Mouse (Mus musculus) common myeloid progenitor, adult 5-6 weeks (primary cell): ENCODE data around the gene Pld4. TPM values are rescaled to one million over a fixed set of nuclear protein-coding genes. Genes with fewer than 3 reads are reported as not detected.
A peak's percentile ranks its signal among the peaks of the same experiment; 100 is the strongest.

Experiments used
- ATAC-seq: replicated peaks from 2 replicates; pipeline ENCODE4 v1.8.0; 2016; ENCODE audit warnings: low read depth, mild to moderate bottlenecking, moderate TSS enrichment, inconsistent platforms; ENCODE audit not compliant: poor library complexity, severe bottlenecking
- total RNA-seq: library from RNA; stranded (forward); fragments of 200-1000, 187-1606 nt; gene quantifications from 2 replicates; pipeline ENCODE4 v1.2.3, GENCODE M21; 2017

The Pld4 gene
- total RNA-seq, 1 experiment from 2014 or later = 4.6 TPM

DNA sequence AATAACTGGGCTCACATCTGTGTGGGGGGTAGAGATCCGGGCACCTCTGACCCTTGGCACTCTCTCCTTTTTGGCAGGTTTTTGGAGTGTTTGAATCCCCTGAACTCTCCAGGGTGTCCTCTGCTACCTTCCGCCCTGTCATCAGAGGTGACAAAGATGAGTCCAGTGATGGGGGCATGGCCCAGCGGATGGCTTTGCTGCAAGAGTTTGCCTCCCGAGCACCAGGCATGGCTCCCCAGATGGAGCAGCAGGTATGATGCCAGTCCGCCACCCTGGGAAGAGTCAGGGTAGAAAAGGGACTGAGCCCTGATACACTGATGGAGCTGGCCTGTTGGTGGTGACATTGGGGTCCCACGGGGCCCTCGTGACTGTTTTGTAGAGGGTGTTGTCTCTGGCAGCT, 23.4 kb upstream of the Pld4 start:
- ATAC-seq = no peak

DNA sequence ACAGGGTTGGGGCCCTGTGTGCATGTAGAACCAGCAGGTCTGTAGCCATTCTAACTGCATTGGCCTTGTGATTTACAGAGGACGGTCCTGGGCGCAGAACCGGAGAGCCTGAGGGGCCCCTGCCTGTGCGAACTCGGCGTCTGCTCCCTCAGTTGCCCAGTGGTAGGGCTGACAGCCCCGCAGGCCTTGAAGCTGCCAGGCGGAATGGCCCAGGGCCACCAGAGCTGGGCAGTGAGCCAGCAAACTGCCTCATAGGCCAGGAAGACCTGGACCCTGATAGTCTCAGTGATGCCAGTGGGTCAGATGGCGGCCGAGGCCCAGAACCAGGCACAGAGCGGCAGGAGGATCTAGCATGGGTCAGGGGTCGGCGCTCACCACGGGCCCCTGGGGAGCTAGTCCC, 22.7 kb upstream of the Pld4 start:
- ATAC-seq = no peak

- ATAC-seq = no peak
Measured at GRCm38 (mm10) chr12:112738281-112739022, 22.0 kb upstream of the Pld4 start.

DNA sequence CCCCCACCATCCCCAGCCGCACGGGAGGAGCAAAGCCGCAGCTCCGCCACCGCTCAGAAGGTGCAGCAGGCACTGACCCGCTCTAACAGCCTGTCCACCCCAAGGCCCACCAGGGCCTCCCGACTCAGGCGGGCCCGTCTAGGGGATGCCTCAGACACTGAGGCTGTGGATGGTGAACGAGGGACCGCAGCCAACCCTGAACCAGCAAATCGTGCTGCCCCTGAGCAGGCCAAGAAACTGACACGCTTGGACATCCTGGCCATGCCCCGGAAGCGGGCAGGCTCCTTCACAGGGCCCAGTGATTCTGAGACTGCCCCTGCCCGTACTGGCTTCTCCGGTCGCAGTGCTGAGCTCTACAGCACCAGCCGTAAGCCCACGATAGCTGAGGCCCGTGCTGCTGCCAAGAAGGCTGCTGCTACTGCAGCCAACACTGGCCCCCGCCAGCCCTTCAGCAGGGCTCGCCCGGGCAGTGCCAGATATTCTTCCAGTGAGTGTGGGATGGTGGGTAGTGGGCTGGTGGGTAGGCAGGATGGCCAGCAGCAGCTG, 21.4 kb upstream of the Pld4 start:
- ATAC-seq = no peak

GRCm38 (mm10) chr12:112742768-112743167, 17.7 kb upstream of the Pld4 start:
- no peak for ATAC-seq

DNA sequence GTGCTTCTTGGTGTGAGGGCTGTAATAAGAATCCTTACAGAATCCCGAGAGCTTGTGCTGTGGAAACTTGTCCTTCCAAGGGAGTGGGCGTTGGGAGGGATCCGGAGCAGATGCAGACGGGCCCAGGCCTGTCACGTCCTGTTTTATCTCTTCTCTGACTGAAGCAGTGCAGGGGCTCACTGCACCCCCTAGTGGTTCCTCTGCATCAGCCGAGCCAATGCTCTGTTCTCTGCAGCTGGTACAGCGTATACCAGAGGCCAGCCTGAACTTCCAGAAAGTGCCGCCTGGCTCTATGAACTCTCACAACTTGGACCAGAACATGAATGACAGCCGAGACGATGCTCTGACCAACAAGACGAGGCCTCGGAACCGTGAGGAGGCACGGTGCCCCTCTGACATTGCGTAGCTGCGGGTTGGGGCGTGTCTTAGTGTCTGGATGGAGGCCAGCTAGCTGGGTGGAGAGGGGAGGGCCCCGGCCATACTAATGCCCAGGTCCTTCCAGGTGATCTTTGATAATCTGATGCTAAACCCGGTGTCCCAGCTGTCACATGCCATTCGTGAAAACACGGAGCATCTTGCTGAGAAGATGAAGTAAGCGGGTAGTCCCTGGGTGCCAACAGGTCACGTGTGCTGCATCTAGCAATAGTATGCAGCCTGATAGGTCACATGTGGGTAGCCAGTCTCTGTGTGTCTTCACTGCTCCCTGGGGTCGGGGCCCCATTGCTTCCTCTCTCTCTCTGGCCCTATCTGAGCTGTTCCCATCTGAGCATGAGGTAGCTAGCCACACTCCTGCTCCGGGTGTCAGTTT, 17.1 kb upstream of the Pld4 start:
- ATAC-seq = peak; percentile 83

DNA sequence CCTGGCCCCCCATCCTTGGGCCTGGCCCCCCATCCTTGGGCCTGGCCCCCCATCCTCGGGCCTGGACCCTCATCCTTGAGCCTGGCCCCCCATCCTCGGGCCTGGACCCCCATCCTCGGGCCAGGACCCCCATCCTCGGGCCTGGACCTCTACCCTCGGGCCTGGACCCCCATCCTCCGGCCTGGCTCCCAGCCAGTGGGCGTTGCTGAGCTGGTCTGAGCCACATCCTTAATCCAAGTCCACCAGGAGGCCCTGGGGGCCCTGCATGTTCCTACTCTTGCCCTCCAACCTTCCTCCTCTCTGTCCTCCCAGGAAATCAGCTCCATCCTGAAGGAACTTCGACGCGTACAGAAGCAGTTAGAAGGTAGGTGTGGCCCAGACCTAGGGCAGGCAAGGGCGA, 16.2 kb upstream of the Pld4 start:
- ATAC-seq = no peak

DNA sequence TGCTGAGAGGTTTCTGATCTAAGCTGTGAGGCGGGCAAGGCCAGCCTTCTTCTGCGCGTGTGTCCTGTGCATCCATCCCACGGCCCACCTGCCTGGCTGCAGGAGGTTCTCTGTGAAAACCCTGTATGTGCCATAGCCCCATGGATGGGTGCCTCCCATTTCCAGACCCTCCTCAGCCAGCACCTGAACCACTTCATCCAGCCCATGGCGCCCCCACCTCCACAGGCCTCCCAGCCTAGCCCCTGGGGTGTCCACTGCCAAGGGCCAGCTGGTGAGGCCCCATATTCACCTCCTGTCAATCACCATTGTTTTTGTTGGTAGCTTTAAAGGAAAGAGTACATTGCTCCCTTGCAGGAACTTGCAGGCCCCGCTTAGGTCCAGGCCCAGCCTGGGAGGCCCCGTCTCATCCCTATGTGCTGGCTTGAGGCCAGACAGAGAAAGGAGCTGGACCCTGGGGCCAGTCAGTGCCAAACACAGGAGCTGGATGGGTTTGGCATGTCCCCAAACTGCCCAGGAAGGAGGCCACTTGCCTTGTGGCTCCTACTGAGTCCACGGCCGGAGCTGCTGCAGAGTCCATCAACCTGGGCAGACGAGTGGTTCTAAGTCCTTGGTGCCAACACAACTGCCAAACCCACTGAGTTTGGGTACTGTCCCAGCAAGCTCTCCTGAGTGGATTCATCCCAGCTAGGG, 15.4 kb upstream of the Pld4 start:
- no peak for ATAC-seq

DNA sequence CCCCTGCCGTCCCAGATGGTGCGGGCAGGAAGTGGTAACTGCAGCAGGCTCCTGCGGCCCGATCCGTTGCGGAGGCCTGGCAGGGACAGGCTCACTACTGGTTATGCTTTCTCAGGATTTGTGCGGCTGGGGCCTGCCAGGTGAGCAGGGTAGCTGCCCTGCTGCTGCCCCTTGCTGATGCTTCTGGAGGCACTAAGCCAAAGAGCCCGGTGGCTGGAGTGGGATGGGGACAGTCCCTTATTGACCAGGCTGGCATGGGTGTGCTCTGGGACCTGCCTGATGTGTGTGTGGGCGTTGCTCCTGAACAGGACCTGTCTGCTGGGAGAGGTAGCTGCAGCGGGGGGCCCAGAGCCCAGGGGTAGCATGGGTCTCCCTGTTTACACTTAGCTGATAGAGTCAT, 14.7 kb upstream of the Pld4 start:
- no peak for ATAC-seq

DNA sequence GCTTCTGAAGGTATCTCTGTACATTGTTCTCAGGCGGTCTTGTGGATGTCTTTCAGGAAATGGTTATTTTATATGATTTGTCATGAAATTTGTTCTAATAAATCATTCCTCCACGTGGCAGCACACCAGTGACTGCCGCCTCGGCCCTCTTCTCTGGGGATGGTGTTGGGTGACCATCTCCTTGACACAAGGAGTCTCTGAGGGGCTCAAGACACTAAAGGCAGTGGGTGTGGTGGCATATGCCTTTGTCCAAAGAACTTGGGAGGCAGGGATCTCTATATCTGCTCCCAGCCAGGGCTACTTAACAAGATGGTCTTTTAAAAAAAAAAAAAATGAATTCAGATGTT, 14.0 kb upstream of the Pld4 start:
- no peak for ATAC-seq

DNA sequence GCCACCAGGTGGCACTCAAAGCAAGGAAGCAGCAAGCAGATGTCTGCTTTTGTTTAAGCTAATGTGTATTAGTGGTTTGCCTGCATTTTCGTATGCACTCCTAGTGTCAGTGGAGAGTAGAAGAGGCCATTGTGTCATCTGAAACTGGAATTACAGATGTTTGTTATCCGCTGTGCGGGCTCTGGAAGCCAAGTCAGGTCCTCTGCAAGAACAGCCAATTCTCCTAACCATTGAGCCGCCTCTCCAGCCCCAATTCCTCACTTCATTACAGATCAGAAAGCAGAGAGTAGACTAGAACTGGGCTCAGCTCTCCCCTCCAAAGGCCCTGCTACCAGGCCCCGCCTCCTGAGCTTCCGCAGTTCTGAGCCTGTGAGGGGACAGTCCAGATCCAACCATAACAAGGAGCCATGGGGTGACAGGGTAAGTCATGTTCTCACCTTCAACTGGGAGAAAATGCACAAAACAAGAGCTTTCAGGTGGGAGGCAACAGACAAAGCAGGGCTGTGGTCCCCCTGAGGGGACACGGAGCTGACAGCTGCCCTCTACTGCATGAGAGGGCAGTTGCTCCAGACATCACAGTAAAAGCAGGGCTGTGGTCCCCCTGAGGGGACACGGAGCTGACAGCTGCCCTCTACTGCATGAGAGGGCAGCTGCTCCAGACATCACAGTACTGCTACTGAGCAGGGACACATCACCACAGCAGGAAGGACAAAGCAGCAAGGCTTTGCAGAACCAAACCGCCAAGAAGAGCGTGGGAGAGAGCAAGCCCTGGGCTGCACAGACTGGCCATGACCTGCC, 13.4 kb upstream of the Pld4 start:
- ATAC-seq = peak; percentile 54

DNA sequence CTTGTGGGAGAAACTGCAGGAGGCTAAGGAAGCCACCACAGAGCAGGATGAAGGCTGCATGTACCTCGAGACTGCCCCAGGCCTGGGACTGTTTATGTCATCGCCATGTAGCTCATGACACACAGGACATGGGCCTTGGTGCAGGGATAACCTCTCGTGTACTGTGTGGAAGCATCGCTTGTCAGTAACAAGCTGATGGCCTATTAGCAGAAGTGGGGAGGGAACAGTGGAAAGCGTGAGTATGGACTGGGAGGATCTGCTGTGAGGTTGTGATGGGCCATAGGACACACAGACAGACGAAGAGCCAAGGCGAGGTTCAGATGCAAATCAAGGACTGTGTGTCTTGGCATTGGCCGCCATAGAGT, 12.9 kb upstream of the Pld4 start:
- no peak for ATAC-seq

DNA sequence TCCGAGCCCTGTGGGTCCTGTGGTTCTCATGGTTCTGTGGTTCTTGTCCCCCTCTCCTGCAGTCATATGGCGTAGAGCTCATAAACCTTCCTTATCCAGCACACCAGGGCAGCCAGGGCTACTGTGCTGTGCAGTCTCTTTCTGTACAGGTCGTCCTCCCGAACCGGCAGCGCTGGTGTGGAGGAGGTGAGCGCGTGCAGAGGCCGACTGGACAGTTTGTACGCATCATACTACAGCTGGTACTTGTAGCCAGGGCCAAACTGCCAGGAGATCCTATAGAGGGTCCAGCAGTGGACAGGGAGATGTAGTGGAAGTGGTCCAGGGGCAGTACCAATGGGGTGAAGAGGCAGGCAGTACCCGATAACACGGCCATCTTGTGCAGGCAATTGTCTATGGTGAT, 9.5 kb upstream of the Pld4 start:
- no peak for ATAC-seq

DNA sequence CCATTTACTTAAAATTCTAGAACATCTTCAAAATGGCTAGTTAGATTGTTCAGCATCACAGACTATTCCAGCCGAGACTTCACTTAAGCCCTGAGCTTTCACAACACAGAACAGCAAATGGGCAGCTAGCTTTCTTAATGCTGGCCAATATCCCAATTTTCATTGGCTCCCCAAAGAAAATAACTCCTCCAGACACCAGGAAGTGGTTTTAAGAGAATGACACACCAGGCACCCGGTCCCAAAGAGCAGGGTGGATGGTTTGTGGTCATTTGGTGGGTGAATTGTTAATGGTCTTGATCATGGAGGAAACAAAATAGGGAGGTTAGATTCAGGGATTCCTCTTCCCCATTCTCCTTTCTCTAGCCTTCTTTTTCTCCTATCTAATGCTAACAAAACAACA, 8.1 kb upstream of the Pld4 start:
- ATAC-seq = peak; percentile 73

- ATAC-seq = no peak
Measured at GRCm38 (mm10) chr12:112755900-112756299, 4.6 kb upstream of the Pld4 start.

GRCm38 (mm10) chr12:112757896-112758295, 2.6 kb upstream of the Pld4 start:
- ATAC-seq = no peak

GRCm38 (mm10) chr12:112759471-112759870, 984 bp upstream of the Pld4 start:
- ATAC-seq = no peak

DNA sequence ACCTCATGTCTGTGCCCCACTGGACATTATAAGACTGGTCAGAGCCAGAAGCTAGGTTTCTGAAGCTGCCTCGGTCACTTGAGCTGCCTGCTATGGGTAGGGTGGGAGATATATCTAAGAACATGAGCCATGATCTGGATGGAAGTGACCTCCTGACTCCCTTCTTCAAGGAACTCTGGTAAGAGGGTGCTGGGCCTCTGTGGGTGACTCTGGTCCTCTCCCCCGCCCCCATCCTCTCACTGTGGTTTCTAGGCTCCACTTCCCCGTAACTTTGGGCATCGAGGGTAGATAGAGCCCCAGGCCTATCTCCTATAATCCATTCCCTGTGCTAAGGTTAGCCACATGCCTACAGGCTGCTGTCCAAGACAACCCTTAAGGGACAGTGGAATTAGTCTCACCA, 956 bp downstream of the Pld4 start:
- ATAC-seq = 0 out of 2 replicates have a peak, but pooled peaks have one; percentile 21

DNA sequence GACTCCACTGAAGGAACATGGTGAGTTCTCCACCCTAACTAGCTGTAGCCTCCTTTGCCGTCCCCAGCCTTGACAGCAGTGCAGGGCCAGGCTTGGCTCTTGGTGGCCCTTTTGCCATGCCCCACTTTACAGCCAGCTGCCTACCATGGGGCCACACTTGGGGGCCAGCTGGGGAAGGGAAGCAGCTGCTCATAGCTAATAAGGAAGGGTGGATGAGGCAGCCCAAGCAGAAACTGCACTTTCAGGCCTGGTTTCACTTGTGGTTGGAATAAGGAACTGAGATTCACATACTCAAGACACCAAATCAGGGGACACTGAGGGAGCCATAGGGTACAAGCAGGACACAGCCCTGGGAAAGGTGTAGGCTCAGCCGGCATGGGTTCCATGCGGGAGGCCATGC, 1.6 kb downstream of the Pld4 start:
- ATAC-seq = peak; percentile 79

- no peak for ATAC-seq
Measured at GRCm38 (mm10) chr12:112763176-112763575, 2.7 kb downstream of the Pld4 start.
